Mouse (Mus musculus): ENCODE measurements around the gene Mcm8. TPM values are rescaled to one million over a fixed set of nuclear protein-coding genes. Genes with fewer than 3 reads are reported as not detected.
A peak's percentile ranks its signal among the peaks of the same experiment; 100 is the strongest.

Gene Mcm8
- polyA plus RNA-seq, 1 experiment from 2014 or later = 10.6 TPM

DNA sequence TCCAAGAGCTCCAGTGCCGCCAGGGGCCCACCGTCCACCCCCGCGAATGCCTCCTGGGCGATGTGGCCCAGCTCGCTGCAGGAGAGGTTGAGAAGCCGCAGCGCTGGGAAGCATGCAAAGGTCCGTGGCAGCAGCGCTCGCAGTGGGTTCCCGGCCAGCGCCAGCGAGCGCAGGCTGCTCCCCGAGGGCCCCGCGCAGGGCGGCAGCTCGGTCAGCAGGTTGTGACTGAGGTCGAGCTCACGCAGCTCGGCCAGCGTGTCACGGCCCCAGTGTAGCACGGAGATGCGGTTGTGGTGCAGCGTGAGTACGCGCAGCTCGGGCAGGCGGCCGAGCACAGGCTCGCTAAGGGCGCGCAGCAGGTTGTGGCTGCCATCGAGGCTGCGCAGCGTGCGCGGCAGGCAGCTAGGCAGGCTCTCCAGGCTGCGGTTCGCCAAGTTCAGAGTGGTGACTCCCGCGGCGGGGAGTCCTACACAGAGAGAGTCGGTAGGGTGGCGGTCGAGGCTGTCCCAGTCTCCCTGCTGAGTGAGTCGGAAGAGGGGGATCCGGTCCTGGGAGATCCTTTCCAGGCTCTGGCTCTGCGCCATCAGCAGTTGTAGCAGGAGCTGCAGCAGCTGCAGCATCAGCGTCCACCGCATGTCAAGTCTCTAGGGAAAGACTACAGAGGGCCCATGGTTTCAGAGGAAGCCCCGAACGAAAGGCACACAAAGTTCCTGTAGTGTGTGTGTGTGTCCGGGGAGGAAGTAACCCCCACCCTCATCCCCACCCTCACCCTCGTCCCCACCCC lies 63.5 kb downstream of the Mcm8 start:
- no peaks in the 10 kb centered on the region for H3K9me3 ChIP-seq
- no peaks in the 10 kb centered on the region for H3K36me3 ChIP-seq
- 0 out of 2 replicates have a peak, but pooled peaks have one; percentile 33 for ATAC-seq (ENCODE audit: insufficient number of reproducible peaks, low FRiP score, low TSS enrichment, low read depth)
- peak overlapping the region; percentile 49 for H3K4me3 ChIP-seq
- peaks cover 46% of the 10 kb centered on the region for H3K27me3 ChIP-seq
- no peak overlapping the region for H3K27ac ChIP-seq
- under 1% methylated on average over 58 of the region's 58 CpGs for WGBS
- peaks cover 28% of the 10 kb centered on the region for H3K4me1 ChIP-seq
- no peak overlapping the region for H3K9ac ChIP-seq
- H3K4me2 ChIP-seq = peak overlapping the region; percentile 98

DNA sequence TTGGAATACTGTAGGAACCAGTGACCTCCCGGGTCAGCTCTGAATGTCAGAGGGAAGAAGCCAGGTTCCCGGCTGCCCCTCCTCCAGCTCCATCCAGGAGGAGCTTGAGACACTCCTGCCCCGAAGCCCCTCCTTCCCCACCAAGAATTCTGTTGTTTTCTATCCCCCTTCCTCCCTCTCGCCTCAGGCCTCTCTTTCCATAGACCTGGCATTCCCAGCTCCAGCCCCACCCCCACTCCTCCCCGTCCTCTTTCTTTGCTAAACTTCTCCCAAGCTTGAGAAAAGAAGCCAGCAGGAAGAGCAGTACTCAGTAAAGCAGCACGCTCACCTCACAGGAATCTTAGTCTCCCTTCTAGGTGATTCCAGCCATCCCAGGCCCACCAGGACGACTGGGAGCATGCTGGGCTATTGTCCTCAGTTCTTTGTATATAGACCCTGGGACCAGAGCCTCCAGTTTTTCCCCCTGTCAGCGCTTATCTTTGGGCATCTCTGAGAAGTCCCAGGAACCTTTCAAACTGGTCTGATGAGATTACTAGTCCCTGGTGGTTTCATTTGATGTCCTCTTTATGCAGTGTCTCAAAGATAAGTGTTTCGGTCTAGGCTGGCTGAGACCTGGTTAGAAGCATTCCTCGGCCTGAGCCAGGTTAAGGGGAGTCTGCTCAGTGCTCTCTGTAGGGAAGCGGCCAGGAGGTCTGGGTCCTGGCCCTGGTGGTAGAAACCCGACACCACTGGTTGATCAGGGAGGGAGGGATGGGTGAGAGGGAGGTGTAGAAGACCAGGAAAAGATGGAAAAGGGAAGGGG lies 65.1 kb downstream of the Mcm8 start, which contains the start of gene Lrrn4:
Gene Lrrn4, minus strand, starts transcription at position 48 of the 802 bp plus-strand sequence.
- H3K9me3 ChIP-seq = no peaks in the 10 kb centered on the region
- 8% methylated on average over 12 of the region's 12 CpGs for WGBS
- no peaks in the 10 kb centered on the region for H3K36me3 ChIP-seq
- H3K27ac ChIP-seq = no peak within 1 kb of the TSS
- H3K4me3 ChIP-seq = peak within 1 kb of the TSS; percentile 49
- no peak for ATAC-seq (ENCODE audit: insufficient number of reproducible peaks, low FRiP score, low TSS enrichment, low read depth)
- H3K27me3 ChIP-seq = peaks cover 46% of the 10 kb centered on the region
- peaks cover 28% of the 10 kb centered on the region for H3K4me1 ChIP-seq
- no peak within 1 kb of the TSS for H3K9ac ChIP-seq
- H3K4me2 ChIP-seq = peak within 1 kb of the TSS; percentile 98

DNA sequence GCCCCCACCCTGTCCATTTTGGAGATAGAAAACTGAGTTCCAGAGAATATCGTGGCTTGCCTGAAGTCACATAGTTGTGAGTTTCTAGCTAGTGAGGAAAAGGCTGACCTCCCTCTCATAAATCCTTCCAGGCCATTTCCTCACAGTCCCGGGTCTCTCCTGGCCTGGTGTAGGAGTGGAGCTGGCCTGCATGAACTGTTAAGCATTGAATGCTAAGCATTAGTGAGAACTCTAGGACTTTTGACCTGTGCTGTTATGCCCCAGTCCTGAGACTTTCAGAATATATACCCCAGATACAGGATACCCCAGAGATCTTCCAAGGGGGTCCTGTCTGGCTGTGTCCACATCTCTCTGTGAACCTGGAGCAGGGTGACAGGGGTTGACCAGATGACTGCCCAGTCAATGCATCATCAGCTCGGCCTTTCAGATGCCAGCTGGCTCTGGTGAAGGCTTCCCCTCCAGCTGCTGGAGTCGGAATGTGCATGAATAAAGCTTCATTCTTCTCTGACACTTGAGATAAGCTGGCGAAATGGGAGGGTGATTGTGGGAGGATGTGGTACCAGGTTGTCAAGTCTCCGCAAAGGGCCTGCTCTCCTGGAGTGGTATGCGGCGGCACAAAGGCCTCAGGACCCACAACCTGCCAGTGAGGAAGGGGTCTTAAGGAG lies 68.5 kb downstream of the Mcm8 start:
- 57% methylated on average over 8 of the region's 8 CpGs for WGBS
- no peak for ATAC-seq (ENCODE audit: insufficient number of reproducible peaks, low FRiP score, low TSS enrichment, low read depth)
- no peak overlapping the region for H3K27ac ChIP-seq

DNA sequence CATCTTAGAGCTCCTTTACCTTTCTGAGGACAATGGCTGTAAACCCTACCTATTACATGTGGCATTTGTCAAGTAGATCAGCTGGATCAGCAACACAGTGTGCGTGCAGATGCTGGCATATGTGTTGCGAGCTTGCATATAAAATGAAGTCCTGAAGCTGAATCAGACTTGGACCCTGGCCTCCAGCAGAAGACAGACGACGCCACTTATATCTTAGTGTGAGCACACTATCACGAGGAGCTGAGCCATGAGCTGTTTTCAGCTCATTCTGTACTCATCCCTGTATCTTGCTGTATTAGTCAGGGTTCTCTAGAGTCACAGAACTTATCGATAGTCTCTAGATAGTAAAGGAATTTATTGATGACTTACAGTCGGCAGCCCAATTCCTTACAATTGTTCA lies 69.4 kb downstream of the Mcm8 start:
- Histone ChIP-seq H3K36me3 (no peaks in the 10 kb centered on the region), H3K4me2 (no peak overlapping the region), H3K27ac (no peak overlapping the region), H3K27me3 (peaks cover 11% of the 10 kb centered on the region), H3K9me3 (no peaks in the 10 kb centered on the region), H3K4me3 (no peak overlapping the region), H3K9ac (no peak overlapping the region), H3K4me1 (peaks cover 12% of the 10 kb centered on the region; the same call in 1 of the 2 replicates)
- ATAC-seq (ENCODE audit: insufficient number of reproducible peaks, low FRiP score, low TSS enrichment, low read depth) = no peak
- WGBS = 85% methylated on average over 7 of the region's 7 CpGs

More for the DNA sequence above, 68.5 kb downstream of the Mcm8 start:
- Histone ChIP-seq H3K27me3 (peaks cover 20% of the 10 kb centered on the region), H3K4me1 (peaks cover 19% of the 10 kb centered on the region), H3K4me3 (no peak overlapping the region), H3K4me2 (no peak overlapping the region), H3K36me3 (no peaks in the 10 kb centered on the region), H3K9ac (no peak overlapping the region), H3K9me3 (no peaks in the 10 kb centered on the region)

Other genes starting within 250 kb of the Mcm8 start
- 44.3 and 48.7 TPM in 2 replicates for gene Gpcpd1, start 228.4 kb upstream of the Mcm8 start, polyA plus RNA-seq (2015; fragmentation: Nextera tagmentation; extraction: Ambion mirVana)
- gene Shld1, start 129.2 kb upstream of the Mcm8 start, polyA plus RNA-seq (2015; fragmentation: Nextera tagmentation; extraction: Ambion mirVana) = 14.0 and 16.9 TPM in 2 replicates
- 0.14 and 0.32 TPM in 2 replicates for gene Chgb, start 34.9 kb upstream of the Mcm8 start, polyA plus RNA-seq (2015; fragmentation: Nextera tagmentation; extraction: Ambion mirVana)
- 22.4 and 25.5 TPM in 2 replicates for gene Trmt6, start 86 bp upstream of the Mcm8 start, polyA plus RNA-seq (2015; fragmentation: Nextera tagmentation; extraction: Ambion mirVana)
- 13.9 and 17.8 TPM in 2 replicates for gene Crls1, start 30.5 kb downstream of the Mcm8 start, polyA plus RNA-seq (2015; fragmentation: Nextera tagmentation; extraction: Ambion mirVana)
- 0.35 and 0.40 TPM in 2 replicates for gene Lrrn4, start 64.8 kb downstream of the Mcm8 start, polyA plus RNA-seq (2015; fragmentation: Nextera tagmentation; extraction: Ambion mirVana)
- 20.9 and 24.4 TPM in 2 replicates for gene Fermt1, start 129.8 kb downstream of the Mcm8 start, polyA plus RNA-seq (2015; fragmentation: Nextera tagmentation; extraction: Ambion mirVana)

Data from limb, embryonic 15.5 days (tissue).